Mouse (Mus musculus): Measurements from ENCODE around the gene Ccdc7a. TPM values are rescaled to one million over a fixed set of nuclear protein-coding genes. Genes with fewer than 3 reads are reported as not detected.

The Ccdc7a gene
- polyA plus RNA-seq, 1 experiment: not detected

DNA sequence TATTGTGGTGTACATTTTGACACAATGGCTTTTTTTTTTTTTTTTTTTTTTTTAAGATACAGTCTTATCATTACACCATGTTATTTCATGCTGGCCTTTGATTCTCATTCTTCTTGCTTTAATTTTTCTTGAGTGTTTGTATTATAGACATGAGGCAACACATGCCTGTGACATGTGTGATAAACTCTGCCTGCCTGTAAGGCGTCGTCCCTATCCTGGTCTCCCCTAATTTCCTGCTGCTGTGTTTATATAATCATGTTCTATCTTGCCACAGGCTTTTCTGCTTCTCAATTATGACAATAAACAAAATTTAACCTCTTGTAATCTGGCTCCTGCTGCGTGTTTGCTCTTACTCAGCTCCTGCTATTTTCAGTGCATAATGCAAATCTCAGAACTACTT lies 367.4 kb downstream of the Ccdc7a start:
- Histone ChIP-seq H3K4me3 (ENCODE audit: low read depth, low read length) (no peak overlapping the region), H3K27me3 (ENCODE audit: control insufficient read depth, insufficient read depth, low read length, poor library complexity, severe bottlenecking) (no peaks in the 10 kb centered on the region), H3K36me3 (ENCODE audit: control insufficient read depth, insufficient read depth, low read length, poor library complexity, severe bottlenecking) (no peaks in the 10 kb centered on the region), H3K4me1 (ENCODE audit: control insufficient read depth, insufficient read depth, low read length) (no peaks in the 10 kb centered on the region), H3K9me3 (replicated peaks; ENCODE audit: control insufficient read depth, insufficient read depth, low read length, poor library complexity, severe bottlenecking) (no peaks in the 10 kb centered on the region), H3K27ac (ENCODE audit: insufficient read depth, low read length) (no peak overlapping the region), H3K9ac (ENCODE audit: low read depth, poor library complexity, severe bottlenecking) (no peak overlapping the region)
- TF ChIP-seq POLR2A (IDR thresholded peaks at IDR 0.05; ENCODE audit: insufficient read depth, low read length): no peak

DNA sequence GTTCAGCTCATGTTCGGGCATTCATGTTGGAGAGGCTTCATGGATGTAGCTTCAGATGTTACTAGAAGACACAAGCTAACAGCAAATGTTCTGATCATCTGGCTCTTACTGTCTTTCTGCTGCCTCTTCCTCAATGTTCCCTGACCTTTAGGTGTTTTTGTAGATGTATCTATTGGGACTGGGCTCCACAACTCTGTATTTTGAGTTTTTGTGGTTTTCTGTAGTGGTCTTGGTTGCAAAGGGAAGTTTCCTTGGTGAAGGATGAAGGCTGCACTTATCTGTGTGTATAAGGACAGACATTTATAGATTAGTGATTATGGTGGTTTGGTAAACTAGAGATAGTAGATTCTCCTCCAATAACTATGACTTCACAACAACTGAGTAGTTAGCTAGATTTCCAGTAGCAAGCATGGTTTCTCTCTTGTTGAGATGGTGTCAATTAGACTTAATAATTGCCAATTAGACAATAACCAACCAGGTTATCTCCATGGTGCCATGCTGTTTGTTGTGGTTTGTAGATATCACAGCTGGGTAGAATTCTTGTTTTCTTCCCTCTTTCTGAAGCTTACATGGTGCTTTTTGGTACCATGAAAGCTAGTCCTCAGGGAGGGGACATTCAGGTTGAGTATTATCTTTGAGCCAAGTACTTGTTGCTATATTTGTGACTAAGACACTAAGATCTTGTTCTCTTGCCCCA lies 368.5 kb downstream of the Ccdc7a start:
- Histone ChIP-seq H3K4me1 (ENCODE audit: control insufficient read depth, insufficient read depth, low read length) (no peaks in the 10 kb centered on the region), H3K4me3 (ENCODE audit: low read depth, low read length) (no peak overlapping the region), H3K27ac (ENCODE audit: insufficient read depth, low read length) (no peak overlapping the region), H3K9me3 (replicated peaks; ENCODE audit: control insufficient read depth, insufficient read depth, low read length, poor library complexity, severe bottlenecking) (no peaks in the 10 kb centered on the region), H3K36me3 (ENCODE audit: control insufficient read depth, insufficient read depth, low read length, poor library complexity, severe bottlenecking) (no peaks in the 10 kb centered on the region), H3K9ac (ENCODE audit: low read depth, poor library complexity, severe bottlenecking) (no peak overlapping the region), H3K27me3 (ENCODE audit: control insufficient read depth, insufficient read depth, low read length, poor library complexity, severe bottlenecking) (no peaks in the 10 kb centered on the region)
- TF ChIP-seq EP300 (IDR thresholded peaks at IDR 0.05; ENCODE audit: insufficient read depth, low read depth, low read length) (no peak), POLR2A (IDR thresholded peaks at IDR 0.05; ENCODE audit: insufficient read depth, low read length) (no peak), CTCF (IDR thresholded peaks at IDR 0.05; ENCODE audit: low read depth, low read length) (no peak)

DNA sequence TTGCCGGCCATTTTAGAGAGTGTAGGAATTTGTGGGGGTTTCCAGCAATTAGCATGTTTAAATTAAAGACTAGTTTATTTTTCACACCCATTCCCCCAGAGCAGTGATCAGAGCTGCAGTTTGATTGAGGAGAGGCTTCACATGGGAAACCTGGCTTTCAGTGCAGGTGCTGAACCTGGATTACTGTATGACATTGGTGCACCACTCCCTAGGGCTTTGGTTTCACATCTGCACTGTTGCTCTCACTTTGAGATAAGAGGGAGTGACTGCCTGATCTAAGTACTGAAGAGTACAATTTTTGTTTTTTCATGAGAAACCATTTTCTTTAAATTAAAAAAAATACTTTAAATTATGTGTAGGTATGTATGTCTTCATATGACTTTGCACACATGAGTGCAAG lies 375.3 kb downstream of the Ccdc7a start:
- TF ChIP-seq CTCF (IDR thresholded peaks at IDR 0.05; ENCODE audit: low read depth, low read length) (no peak), POLR2A (IDR thresholded peaks at IDR 0.05; ENCODE audit: insufficient read depth, low read length) (no peak), EP300 (IDR thresholded peaks at IDR 0.05; ENCODE audit: insufficient read depth, low read depth, low read length) (no peak)
- no peaks in the 10 kb centered on the region for H3K36me3 ChIP-seq (ENCODE audit: control insufficient read depth, insufficient read depth, low read length, poor library complexity, severe bottlenecking)
- no peak overlapping the region for H3K4me3 ChIP-seq (ENCODE audit: low read depth, low read length)
- H3K27me3 ChIP-seq (ENCODE audit: control insufficient read depth, insufficient read depth, low read length, poor library complexity, severe bottlenecking): no peaks in the 10 kb centered on the region
- H3K27ac ChIP-seq (ENCODE audit: insufficient read depth, low read length): no peak overlapping the region
- H3K9me3 ChIP-seq (replicated peaks; ENCODE audit: control insufficient read depth, insufficient read depth, low read length, poor library complexity, severe bottlenecking): no peaks in the 10 kb centered on the region
- H3K4me1 ChIP-seq (ENCODE audit: control insufficient read depth, insufficient read depth, low read length): no peaks in the 10 kb centered on the region
- H3K9ac ChIP-seq (ENCODE audit: low read depth, poor library complexity, severe bottlenecking): no peak overlapping the region

GRCm38 (mm10) chr8:128688679-128689078 lies 376.6 kb downstream of the Ccdc7a start:
- no peaks in the 10 kb centered on the region for H3K9me3 ChIP-seq (replicated peaks; ENCODE audit: control insufficient read depth, insufficient read depth, low read length, poor library complexity, severe bottlenecking)
- no peaks in the 10 kb centered on the region for H3K36me3 ChIP-seq (ENCODE audit: control insufficient read depth, insufficient read depth, low read length, poor library complexity, severe bottlenecking)
- no peak overlapping the region for H3K9ac ChIP-seq (ENCODE audit: low read depth, poor library complexity, severe bottlenecking)
- H3K4me3 ChIP-seq (ENCODE audit: low read depth, low read length): no peak overlapping the region
- H3K4me1 ChIP-seq (ENCODE audit: control insufficient read depth, insufficient read depth, low read length): no peaks in the 10 kb centered on the region
- no peaks in the 10 kb centered on the region for H3K27me3 ChIP-seq (ENCODE audit: control insufficient read depth, insufficient read depth, low read length, poor library complexity, severe bottlenecking)
- H3K27ac ChIP-seq (ENCODE audit: insufficient read depth, low read length): no peak overlapping the region
- TF ChIP-seq CTCF (IDR thresholded peaks at IDR 0.05; ENCODE audit: low read depth, low read length): no peak
- no peak for TF ChIP-seq EP300 (IDR thresholded peaks at IDR 0.05; ENCODE audit: insufficient read depth, low read depth, low read length)
- TF ChIP-seq POLR2A (IDR thresholded peaks at IDR 0.05; ENCODE audit: insufficient read depth, low read length): no peak

DNA sequence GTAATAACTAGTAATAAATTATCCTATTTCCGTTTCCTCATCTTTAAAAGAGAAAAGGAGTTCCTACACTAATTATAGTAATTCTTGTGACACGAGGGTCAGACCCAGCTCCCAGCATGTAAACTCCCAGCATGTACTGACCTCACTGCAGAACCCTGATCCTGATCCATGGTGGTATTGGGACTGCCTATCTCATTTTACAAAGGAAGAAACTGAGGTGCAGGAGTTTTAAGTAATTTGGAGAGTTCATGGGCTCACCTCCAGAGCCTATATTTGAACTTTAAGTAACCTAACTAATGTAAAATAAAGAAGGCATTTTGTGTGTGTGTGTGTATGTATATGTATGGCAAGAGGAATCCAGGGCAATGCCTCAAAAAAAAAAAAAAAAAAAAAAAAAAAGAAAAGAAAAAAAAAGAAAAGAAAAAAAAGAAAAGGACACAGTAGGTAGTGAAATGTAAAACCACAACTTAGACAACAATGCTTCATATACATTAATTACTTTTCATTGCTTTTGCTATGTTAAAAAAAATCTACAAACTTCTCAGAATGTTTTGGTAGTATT lies 378.8 kb downstream of the Ccdc7a start:
- Histone ChIP-seq H3K9me3 (replicated peaks; ENCODE audit: control insufficient read depth, insufficient read depth, low read length, poor library complexity, severe bottlenecking) (no peaks in the 10 kb centered on the region), H3K9ac (ENCODE audit: low read depth, poor library complexity, severe bottlenecking) (peak overlapping the region; percentile 100), H3K4me3 (ENCODE audit: low read depth, low read length) (peak overlapping the region; percentile 95), H3K36me3 (ENCODE audit: control insufficient read depth, insufficient read depth, low read length, poor library complexity, severe bottlenecking) (no peaks in the 10 kb centered on the region), H3K4me1 (ENCODE audit: control insufficient read depth, insufficient read depth, low read length) (no peaks in the 10 kb centered on the region), H3K27me3 (ENCODE audit: control insufficient read depth, insufficient read depth, low read length, poor library complexity, severe bottlenecking) (no peaks in the 10 kb centered on the region), H3K27ac (ENCODE audit: insufficient read depth, low read length) (0 out of 2 replicates have a peak overlapping the region, but pooled peaks have one; percentile 38)
- TF ChIP-seq EP300 (IDR thresholded peaks at IDR 0.05; ENCODE audit: insufficient read depth, low read depth, low read length): no peak

DNA sequence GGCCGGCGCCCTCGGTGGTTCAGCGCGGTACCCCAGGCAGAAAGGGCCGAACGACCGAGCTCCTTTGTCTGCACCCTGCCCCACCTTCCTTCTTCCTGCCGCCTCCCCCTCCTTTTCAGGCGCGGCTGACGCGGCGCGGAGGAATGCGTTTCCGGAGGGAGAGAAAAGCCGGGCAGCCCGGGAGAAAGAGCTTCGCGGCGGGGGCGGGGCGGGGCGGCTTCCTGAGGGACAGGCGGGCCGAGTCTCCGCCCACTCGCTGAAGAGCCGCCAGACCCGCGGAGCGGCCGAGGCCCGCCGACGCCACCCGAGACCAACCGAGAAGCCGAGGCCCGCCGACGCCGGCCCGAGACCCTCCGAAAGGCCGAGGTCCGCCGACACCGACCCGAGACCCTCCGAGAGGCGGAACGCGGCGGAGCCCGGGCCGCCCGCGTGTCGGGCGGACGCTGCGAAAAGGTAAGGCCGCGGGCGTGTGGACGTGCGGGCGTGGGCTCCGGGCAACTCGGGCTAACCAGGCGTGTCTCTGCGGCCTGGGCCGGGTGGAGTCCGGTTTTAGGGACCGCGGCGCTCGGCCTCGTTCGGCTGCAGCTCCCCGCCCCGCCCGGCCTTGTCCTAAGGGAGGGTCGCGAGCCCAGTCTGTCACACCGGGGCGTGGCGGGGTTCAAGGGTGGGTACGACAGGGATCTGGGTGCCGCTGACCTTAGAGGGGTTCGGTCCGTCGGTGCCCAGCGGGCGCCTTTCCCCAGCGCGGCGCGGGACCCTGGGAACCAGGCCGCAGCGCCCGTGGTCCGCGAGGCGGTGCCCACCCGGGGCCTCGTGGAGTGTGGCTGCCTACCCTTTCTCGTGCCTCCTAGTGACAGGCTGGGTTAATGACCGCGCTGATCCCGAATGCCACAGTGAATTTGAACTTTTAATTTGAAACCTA lies 379.5 kb downstream of the Ccdc7a start, which contains the start of gene Itgb1:
Gene Itgb1 (plus strand): TSS at position 148 of the 922 bp plus-strand sequence.
- peak within 1 kb of the TSS; percentile 95 for H3K4me3 ChIP-seq (ENCODE audit: low read depth, low read length)
- H3K27me3 ChIP-seq (ENCODE audit: control insufficient read depth, insufficient read depth, low read length, poor library complexity, severe bottlenecking): no peaks in the 10 kb centered on the region
- no peaks in the 10 kb centered on the region for H3K36me3 ChIP-seq (ENCODE audit: control insufficient read depth, insufficient read depth, low read length, poor library complexity, severe bottlenecking)
- peak within 1 kb of the TSS; percentile 100 for H3K9ac ChIP-seq (ENCODE audit: low read depth, poor library complexity, severe bottlenecking)
- H3K4me1 ChIP-seq (ENCODE audit: control insufficient read depth, insufficient read depth, low read length): no peaks in the 10 kb centered on the region
- H3K9me3 ChIP-seq (replicated peaks; ENCODE audit: control insufficient read depth, insufficient read depth, low read length, poor library complexity, severe bottlenecking): 0 out of 2 replicates have a peak, but pooled peaks cover under 1% of the 10 kb centered on the region
- peak within 1 kb of the TSS; percentile 88 for H3K27ac ChIP-seq (ENCODE audit: insufficient read depth, low read length)
- TF ChIP-seq EP300 (IDR thresholded peaks at IDR 0.05; ENCODE audit: insufficient read depth, low read depth, low read length) (peak; percentile 75; the same call in 1 of the 2 replicates), CTCF (IDR thresholded peaks at IDR 0.05; ENCODE audit: low read depth, low read length) (no peak), POLR2A (IDR thresholded peaks at IDR 0.05; ENCODE audit: insufficient read depth, low read length) (peak; percentile 56)

Measured in ES-Bruce4 (cell line).